Mouse (Mus musculus): Measurements from ENCODE around the gene Cmtm8. TPM values are rescaled to one million over a fixed set of nuclear protein-coding genes. Genes with fewer than 3 reads are reported as not detected.
A peak's percentile ranks its signal among the peaks of the same experiment; 100 is the strongest.

Cmtm8 gene
- polyA plus RNA-seq, 1 experiment, result 7.8 TPM

- no peak for DNase-seq (ENCODE audit: low read depth)
- no peak for TF ChIP-seq CTCF (IDR thresholded peaks at IDR 0.05; ENCODE audit: borderline replicate concordance, extremely low read depth, insufficient read depth, insufficient read length)
- no peak for TF ChIP-seq POLR2A (IDR thresholded peaks at IDR 0.05; ENCODE audit: borderline replicate concordance, extremely low read depth, insufficient read depth, insufficient read length, poor library complexity, severe bottlenecking)
Measured at GRCm38 (mm10) chr9:114851419-114852190, 7.6 kb upstream of the Cmtm8 start.

DNA sequence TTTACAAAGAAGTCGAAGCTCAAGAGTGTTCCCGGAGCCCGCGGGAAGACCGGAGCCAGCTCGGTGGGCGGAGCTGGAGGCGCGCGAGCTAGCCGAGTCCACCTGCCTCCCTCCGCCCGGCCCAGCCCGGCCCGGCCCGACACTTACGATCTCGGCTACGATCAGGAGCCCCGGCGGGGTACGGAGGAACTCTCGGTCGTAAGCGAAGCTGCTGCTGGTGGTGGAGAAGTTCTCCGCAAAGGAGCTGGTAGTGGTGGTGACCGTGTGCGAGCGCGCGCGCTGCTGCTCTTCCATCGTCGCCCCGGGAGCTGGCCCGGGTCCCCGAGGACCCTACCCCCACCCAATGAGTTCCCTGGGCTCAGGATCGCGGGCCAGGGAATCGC lies 331 bp downstream of the Cmtm8 start:
- peak; percentile 50 for DNase-seq (ENCODE audit: low read depth)
- no peak for TF ChIP-seq POLR2A (IDR thresholded peaks at IDR 0.05; ENCODE audit: borderline replicate concordance, extremely low read depth, insufficient read depth, insufficient read length, poor library complexity, severe bottlenecking)
- no peak for TF ChIP-seq CTCF (IDR thresholded peaks at IDR 0.05; ENCODE audit: borderline replicate concordance, extremely low read depth, insufficient read depth, insufficient read length)

DNA sequence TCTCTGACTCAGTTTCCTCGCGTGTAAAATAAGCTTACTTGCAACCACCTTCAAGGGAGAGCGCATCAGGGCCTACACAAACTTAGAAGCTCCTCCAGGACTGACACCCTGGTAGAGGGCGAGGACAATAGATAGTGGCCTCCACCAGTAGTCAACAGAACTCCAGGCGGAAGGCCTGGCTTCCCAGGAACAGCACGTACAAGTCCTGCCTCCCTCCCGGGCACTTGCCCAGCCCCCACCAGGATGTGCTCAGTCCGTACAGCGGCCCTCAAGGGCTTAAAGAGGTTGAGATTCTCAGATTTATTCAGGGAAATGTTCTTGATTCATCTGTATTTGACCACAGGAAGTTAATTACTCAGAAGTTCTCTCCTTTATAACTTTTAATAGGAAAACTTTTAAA lies 1.1 kb downstream of the Cmtm8 start:
- DNase-seq (ENCODE audit: low read depth), result no peak
- no peak for TF ChIP-seq POLR2A (IDR thresholded peaks at IDR 0.05; ENCODE audit: borderline replicate concordance, extremely low read depth, insufficient read depth, insufficient read length, poor library complexity, severe bottlenecking)
- no peak for TF ChIP-seq CTCF (IDR thresholded peaks at IDR 0.05; ENCODE audit: borderline replicate concordance, extremely low read depth, insufficient read depth, insufficient read length)

DNA sequence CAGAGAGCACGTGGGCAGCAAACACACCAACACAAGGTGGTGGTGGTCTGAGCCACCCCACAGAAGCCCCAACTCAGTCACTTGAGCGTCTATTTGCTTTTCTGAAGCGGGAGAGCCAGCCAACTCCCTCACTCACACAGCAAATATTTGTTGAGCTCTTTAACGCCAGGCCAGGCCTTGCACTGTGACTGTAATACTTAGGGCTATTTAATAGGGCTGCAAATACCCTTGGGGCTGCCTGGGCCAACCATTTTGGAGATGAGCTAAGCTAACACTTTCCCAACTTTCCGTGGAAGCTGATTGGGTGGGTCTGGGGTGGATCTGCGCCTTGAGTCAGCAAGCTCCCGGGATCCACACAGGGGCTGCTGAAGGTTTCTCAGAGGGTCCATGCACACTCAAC lies 1.7 kb downstream of the Cmtm8 start:
- DNase-seq (ENCODE audit: low read depth), result no peak
- no peak for TF ChIP-seq POLR2A (IDR thresholded peaks at IDR 0.05; ENCODE audit: borderline replicate concordance, extremely low read depth, insufficient read depth, insufficient read length, poor library complexity, severe bottlenecking)
- TF ChIP-seq CTCF (IDR thresholded peaks at IDR 0.05; ENCODE audit: borderline replicate concordance, extremely low read depth, insufficient read depth, insufficient read length), result no peak

DNA sequence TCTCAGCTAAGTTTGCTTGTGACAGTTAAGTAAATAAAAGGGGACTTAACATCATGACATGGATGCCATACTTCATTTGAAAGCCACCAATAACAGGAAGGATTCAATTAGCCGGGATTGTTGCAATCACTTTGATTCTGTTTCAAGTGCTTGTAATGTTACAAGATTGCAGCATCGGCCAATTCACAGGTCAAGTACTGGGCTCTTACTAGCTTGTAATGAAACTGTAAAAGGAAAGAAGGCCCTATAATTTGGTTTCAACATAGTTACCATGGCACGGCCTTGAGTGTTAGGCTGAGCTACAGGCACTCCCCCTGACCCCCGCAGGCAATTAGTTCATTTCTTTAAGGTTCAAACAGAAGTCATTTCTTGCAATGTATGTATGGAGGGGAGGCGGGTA lies 5.1 kb downstream of the Cmtm8 start:
- TF ChIP-seq POLR2A (IDR thresholded peaks at IDR 0.05; ENCODE audit: borderline replicate concordance, extremely low read depth, insufficient read depth, insufficient read length, poor library complexity, severe bottlenecking), result no peak
- TF ChIP-seq CTCF (IDR thresholded peaks at IDR 0.05; ENCODE audit: borderline replicate concordance, extremely low read depth, insufficient read depth, insufficient read length), result no peak
- no peak for DNase-seq (ENCODE audit: low read depth)

GRCm38 (mm10) chr9:114831527-114831926 lies 12.4 kb downstream of the Cmtm8 start:
- DNase-seq (ENCODE audit: low read depth), result no peak
- no peak for TF ChIP-seq POLR2A (IDR thresholded peaks at IDR 0.05; ENCODE audit: borderline replicate concordance, extremely low read depth, insufficient read depth, insufficient read length, poor library complexity, severe bottlenecking)
- no peak for TF ChIP-seq CTCF (IDR thresholded peaks at IDR 0.05; ENCODE audit: borderline replicate concordance, extremely low read depth, insufficient read depth, insufficient read length)

DNA sequence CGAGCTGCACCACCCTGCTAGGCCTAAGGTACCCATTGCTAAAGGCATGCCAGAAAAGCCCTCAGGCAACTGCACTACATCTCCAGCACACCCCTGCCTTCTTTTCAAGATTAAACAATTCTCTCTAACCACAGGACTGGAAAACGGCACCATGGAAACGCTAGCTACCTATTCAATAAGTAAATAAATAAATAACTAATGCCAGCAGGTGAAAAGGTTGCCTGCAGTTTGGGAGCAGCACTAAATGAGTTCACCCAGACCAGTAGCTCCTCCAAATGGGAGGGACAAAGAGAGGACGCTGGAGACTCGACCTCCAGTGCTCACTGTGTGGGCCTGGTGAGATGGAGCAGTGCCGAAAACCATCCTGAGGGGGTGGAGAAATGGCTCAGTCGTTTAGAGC lies 13.6 kb downstream of the Cmtm8 start:
- TF ChIP-seq CTCF (IDR thresholded peaks at IDR 0.05; ENCODE audit: borderline replicate concordance, extremely low read depth, insufficient read depth, insufficient read length) (no peak), POLR2A (IDR thresholded peaks at IDR 0.05; ENCODE audit: borderline replicate concordance, extremely low read depth, insufficient read depth, insufficient read length, poor library complexity, severe bottlenecking) (no peak)
- peak; percentile 46 for DNase-seq (ENCODE audit: low read depth)

GRCm38 (mm10) chr9:114829669-114830068 lies 14.3 kb downstream of the Cmtm8 start:
- DNase-seq (ENCODE audit: low read depth), result no peak
- TF ChIP-seq POLR2A (IDR thresholded peaks at IDR 0.05; ENCODE audit: borderline replicate concordance, extremely low read depth, insufficient read depth, insufficient read length, poor library complexity, severe bottlenecking) (no peak), CTCF (IDR thresholded peaks at IDR 0.05; ENCODE audit: borderline replicate concordance, extremely low read depth, insufficient read depth, insufficient read length) (no peak)

GRCm38 (mm10) chr9:114828377-114828776 lies 15.6 kb downstream of the Cmtm8 start:
- no peak for DNase-seq (ENCODE audit: low read depth)
- TF ChIP-seq POLR2A (IDR thresholded peaks at IDR 0.05; ENCODE audit: borderline replicate concordance, extremely low read depth, insufficient read depth, insufficient read length, poor library complexity, severe bottlenecking) (no peak), CTCF (IDR thresholded peaks at IDR 0.05; ENCODE audit: borderline replicate concordance, extremely low read depth, insufficient read depth, insufficient read length) (no peak)

DNA sequence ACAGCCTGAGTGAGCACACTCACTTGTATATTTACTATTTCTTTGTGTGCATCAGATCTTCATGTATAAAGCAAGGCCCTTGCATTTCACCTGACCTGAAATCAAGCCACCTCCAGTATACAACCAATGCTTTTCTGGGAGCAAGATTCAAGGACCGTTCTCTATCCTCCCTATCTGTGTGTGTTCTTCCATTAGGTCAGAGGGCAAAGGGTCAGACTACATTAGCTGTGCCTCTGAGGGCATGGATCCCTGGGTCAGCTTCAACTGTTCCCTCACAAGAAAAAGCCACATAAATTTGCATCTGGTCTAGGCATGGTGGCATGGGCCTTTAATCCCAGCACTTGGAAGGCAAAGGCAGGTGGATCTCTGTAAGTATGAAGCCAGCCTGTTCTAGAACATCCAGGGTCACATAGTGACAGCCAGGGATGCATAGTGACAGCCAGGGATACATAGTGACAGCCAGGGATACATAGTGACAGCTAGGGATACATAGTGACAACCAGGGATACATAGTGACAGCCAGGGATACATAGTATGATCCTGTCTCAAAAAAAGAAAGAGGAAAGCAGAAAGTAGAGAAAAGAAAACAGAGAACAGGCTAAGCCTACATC lies 16.6 kb downstream of the Cmtm8 start:
- TF ChIP-seq CTCF (IDR thresholded peaks at IDR 0.05; ENCODE audit: borderline replicate concordance, extremely low read depth, insufficient read depth, insufficient read length) (no peak), POLR2A (IDR thresholded peaks at IDR 0.05; ENCODE audit: borderline replicate concordance, extremely low read depth, insufficient read depth, insufficient read length, poor library complexity, severe bottlenecking) (no peak)

GRCm38 (mm10) chr9:114824166-114824565 lies 19.8 kb downstream of the Cmtm8 start:
- DNase-seq (ENCODE audit: low read depth), result no peak
- TF ChIP-seq CTCF (IDR thresholded peaks at IDR 0.05; ENCODE audit: borderline replicate concordance, extremely low read depth, insufficient read depth, insufficient read length) (no peak), POLR2A (IDR thresholded peaks at IDR 0.05; ENCODE audit: borderline replicate concordance, extremely low read depth, insufficient read depth, insufficient read length, poor library complexity, severe bottlenecking) (no peak)

More for the DNA sequence above, 16.6 kb downstream of the Cmtm8 start:
- no peak for DNase-seq (ENCODE audit: low read depth)
